Mouse (Mus musculus) right cerebral cortex, postnatal 4 days (tissue): ENCODE data around the gene Exoc6b.

Experiments used
- DNase-seq: peaks from one replicate; pipeline ENCODE4 v3.0.0-alpha.2; 2022

The Exoc6b gene

GRCm38 (mm10) chr6:84875869-84876268, 193.4 kb downstream of the Exoc6b start:
- DNase-seq: no peak

GRCm38 (mm10) chr6:84867114-84867513, 202.2 kb downstream of the Exoc6b start:
- DNase-seq: no peak

GRCm38 (mm10) chr6:84864625-84865024, 204.7 kb downstream of the Exoc6b start:
- no peak for DNase-seq

- no peak for DNase-seq
Observed at GRCm38 (mm10) chr6:84863816-84864375, 205.4 kb downstream of the Exoc6b start.

- no peak for DNase-seq
Observed at GRCm38 (mm10) chr6:84845665-84846064, 223.6 kb downstream of the Exoc6b start.

- no peak for DNase-seq
Observed at GRCm38 (mm10) chr6:84841138-84841537, 228.2 kb downstream of the Exoc6b start.

GRCm38 (mm10) chr6:84807546-84807945, 261.8 kb downstream of the Exoc6b start:
- no peak for DNase-seq

- no peak for DNase-seq
Observed at GRCm38 (mm10) chr6:84806132-84806730, 263.1 kb downstream of the Exoc6b start.

- DNase-seq: no peak
Observed at GRCm38 (mm10) chr6:84798736-84799135, 270.6 kb downstream of the Exoc6b start.

GRCm38 (mm10) chr6:84783994-84784393, 285.3 kb downstream of the Exoc6b start:
- no peak for DNase-seq

GRCm38 (mm10) chr6:84779987-84780386, 289.3 kb downstream of the Exoc6b start:
- no peak for DNase-seq

- no peak for DNase-seq
Observed at GRCm38 (mm10) chr6:84778970-84779369, 290.3 kb downstream of the Exoc6b start.

GRCm38 (mm10) chr6:84775908-84776307, 293.4 kb downstream of the Exoc6b start:
- no peak for DNase-seq

GRCm38 (mm10) chr6:84755266-84755665, 314.0 kb downstream of the Exoc6b start:
- DNase-seq: no peak

- no peak for DNase-seq
Observed at GRCm38 (mm10) chr6:84752806-84753420, 316.4 kb downstream of the Exoc6b start.

- no peak for DNase-seq
Observed at GRCm38 (mm10) chr6:84751409-84751808, 317.9 kb downstream of the Exoc6b start.

GRCm38 (mm10) chr6:84746847-84747395, 322.4 kb downstream of the Exoc6b start:
- peak; percentile 13 for DNase-seq

GRCm38 (mm10) chr6:84746193-84746846, 323.0 kb downstream of the Exoc6b start:
- DNase-seq: no peak

GRCm38 (mm10) chr6:84745570-84745969, 323.7 kb downstream of the Exoc6b start:
- no peak for DNase-seq

GRCm38 (mm10) chr6:84742227-84742626, 327.1 kb downstream of the Exoc6b start:
- DNase-seq: no peak

GRCm38 (mm10) chr6:84736942-84737341, 332.4 kb downstream of the Exoc6b start:
- peak; percentile 40 for DNase-seq

GRCm38 (mm10) chr6:84726876-84727275, 342.4 kb downstream of the Exoc6b start:
- DNase-seq: no peak

- DNase-seq: no peak
Observed at GRCm38 (mm10) chr6:84713171-84713570, 356.1 kb downstream of the Exoc6b start.

- DNase-seq: no peak
Observed at GRCm38 (mm10) chr6:84710831-84711230, 358.5 kb downstream of the Exoc6b start.
